Mouse (Mus musculus) heart, embryonic 14.5 days (tissue): ENCODE measurements around the gene Ttc13. TPM values are rescaled to one million over a fixed set of nuclear protein-coding genes. Genes with fewer than 3 reads are reported as not detected.

ENCODE experiments used
- ATAC-seq: fragments of 200-750 bp; cut with Nextera tagmentation; 2 replicates; pipeline ENCODE4 v1.8.0; 2017; ENCODE audit warnings: low read depth, moderate TSS enrichment; ENCODE audit not compliant: insufficient number of reproducible peaks, insufficient read depth, low FRiP score
- H3K27ac ChIP-seq, 2 experiments: fragments of 200-500 bp in 1 of 2; fragments of 300-500 bp in 1 of 2; sonication (generic) in 1 of 2; replicated peaks in 1 of 2; 2 replicates each; pipeline ENCODE4 v1.5.1; 2012 to 2014; ENCODE audit warnings: low read depth in 2 of 2, low read length in 2 of 2, control low read depth in 1 of 2, mild to moderate bottlenecking in 1 of 2, mixed read lengths in 1 of 2; ENCODE audit not compliant: control insufficient read depth in 1 of 2, insufficient read depth in 1 of 2
- H3K27me3 ChIP-seq: fragments of 300-500 bp; sonication (generic); 2 replicates; pipeline ENCODE4 v1.6.1; 2014; ENCODE audit warnings: mild to moderate bottlenecking, low read length, control low read depth; ENCODE audit not compliant: control insufficient read depth, insufficient read depth
- H3K36me3 ChIP-seq: fragments of 300-500 bp; sonication (generic); 2 replicates; pipeline ENCODE4 v1.6.1; 2014; ENCODE audit warnings: mild to moderate bottlenecking, control low read depth, low read length, mixed read lengths; ENCODE audit not compliant: control insufficient read depth, insufficient read depth
- H3K4me1 ChIP-seq, 2 experiments: fragments of 200-500 bp in 1 of 2; fragments of 300-500 bp in 1 of 2; sonication (generic) in 1 of 2; 2 replicates each; pipeline ENCODE4 v1.6.1; 2012 to 2014; ENCODE audit warnings: low read length in 2 of 2, control low read depth in 1 of 2, mixed read lengths in 1 of 2; ENCODE audit not compliant: control insufficient read depth in 2 of 2, insufficient read depth in 2 of 2
- H3K4me2 ChIP-seq: fragments of 300-500 bp; sonication (generic); 2 replicates; pipeline ENCODE4 v1.6.1; 2014; ENCODE audit warnings: mild to moderate bottlenecking, low read length
- H3K4me3 ChIP-seq, 2 experiments: fragments of 200-500 bp in 1 of 2; fragments of 300-500 bp in 1 of 2; sonication (generic) in 1 of 2; 2 replicates each; pipeline ENCODE4 v1.5.1; 2012 to 2014; ENCODE audit warnings: low read length in 2 of 2, mild to moderate bottlenecking in 2 of 2, control low read depth in 1 of 2, low read depth in 1 of 2, moderate library complexity in 1 of 2; ENCODE audit not compliant: control insufficient read depth in 1 of 2, insufficient read depth in 1 of 2
- H3K9ac ChIP-seq: fragments of 300-500 bp; sonication (generic); 2 replicates; pipeline ENCODE4 v1.6.1; 2014; ENCODE audit warnings: mild to moderate bottlenecking, low read length
- H3K9me3 ChIP-seq: fragments of 300-500 bp; sonication (generic); 2 replicates; pipeline ENCODE4 v1.6.1; 2016; ENCODE audit warnings: low read length, control low read depth; ENCODE audit not compliant: control insufficient read depth
- WGBS: fragments of 180-500 bp; shearing (Covaris S2); extraction: QIAGEN DNeasy Blood & Tissue Kit; methylation state at CpG from one replicate; pipeline ENCODE4 v1.1.7; 2014; 5-methylcytosine and 5-hydroxymethylcytosine counted together
- polyA plus RNA-seq: library from polyadenylated mRNA; unstranded; fragments of >200 nt; fragmentation: Nextera tagmentation; extraction: Ambion mirVana; gene quantifications from 2 replicates; pipeline ENCODE4 v1.2.1, GENCODE M21; 2014

Ttc13 gene
- polyA plus RNA-seq, 1 experiment from 2014 or later: 30.5 TPM

DNA sequence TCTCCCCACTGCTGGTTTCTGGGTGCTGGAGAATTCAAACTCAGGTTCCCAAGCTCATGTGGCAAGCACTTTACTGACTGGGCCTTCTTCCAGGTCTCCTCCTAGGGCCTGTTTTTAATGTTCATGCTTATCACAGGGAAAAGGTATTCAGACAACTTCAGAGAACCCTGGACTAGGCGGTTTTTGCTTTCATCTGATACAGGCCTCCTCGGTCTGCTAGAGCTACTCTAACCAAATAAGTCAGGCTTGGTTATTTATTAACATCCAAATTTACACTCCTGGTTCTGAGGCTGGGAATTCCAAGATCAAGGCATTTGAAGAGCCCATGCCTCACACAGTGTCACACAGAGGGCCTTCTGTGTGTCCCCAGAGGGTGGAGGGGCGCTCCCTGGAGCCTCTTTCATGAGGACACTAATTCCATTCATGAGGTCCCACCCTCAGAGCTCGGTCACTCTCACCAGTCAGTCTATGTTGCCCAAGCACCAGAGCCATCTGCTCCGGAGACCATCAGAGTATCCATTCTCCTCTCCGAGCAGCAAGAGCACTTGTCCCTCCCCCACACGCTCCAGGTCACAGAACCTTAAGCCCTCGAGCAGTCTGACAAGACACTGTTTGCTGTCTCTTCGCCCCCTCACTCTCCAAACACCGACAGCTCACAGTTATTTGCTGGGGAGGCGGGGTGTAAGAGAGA lies 32.5 kb upstream of the Ttc13 start:
- H3K4me2 ChIP-seq: no peak overlapping the region
- no peak overlapping the region for H3K9ac ChIP-seq
- peaks cover 37% of the 10 kb centered on the region for H3K27me3 ChIP-seq
- H3K9me3 ChIP-seq: no peaks in the 10 kb centered on the region
- no peaks in the 10 kb centered on the region for H3K36me3 ChIP-seq
- 25% methylated on average over 11 of the region's 11 CpGs for WGBS
- H3K4me1 ChIP-seq: peaks cover 9 to 10% of the 10 kb centered on the region in 2 experiments; a peak in 3 of 4 replicates
- no peak overlapping the region for H3K4me3 ChIP-seq
- ATAC-seq: no peak
- no peak overlapping the region for H3K27ac ChIP-seq

- Histone ChIP-seq H3K4me1 (peaks cover 9 to 10% of the 10 kb centered on the region in 2 experiments; a peak in 3 of 4 replicates), H3K4me3 (peak overlapping the region in 1 of 2 experiments; percentile 62; a peak in 1 of 4 replicates), H3K36me3 (no peaks in the 10 kb centered on the region), H3K9ac (no peak overlapping the region), H3K4me2 (peak overlapping the region; percentile 93; the same call in 1 of the 2 replicates), H3K27me3 (peaks cover 37% of the 10 kb centered on the region), H3K27ac (no peak overlapping the region), H3K9me3 (no peaks in the 10 kb centered on the region)
- ATAC-seq: no peak
- 48% methylated on average over 21 of the region's 21 CpGs for WGBS
Observed at GRCm38 (mm10) chr8:124752325-124752862, 30.6 kb upstream of the Ttc13 start.

- Histone ChIP-seq H3K4me1 (peaks cover 9 to 10% of the 10 kb centered on the region in 2 experiments; a peak in 3 of 4 replicates), H3K27ac (no peak within 1 kb of the TSS), H3K9me3 (no peaks in the 10 kb centered on the region), H3K9ac (peak within 1 kb of the TSS; percentile 69), H3K27me3 (peaks cover 37% of the 10 kb centered on the region), H3K4me3 (peak within 1 kb of the TSS; percentile 62 to 63), H3K36me3 (no peaks in the 10 kb centered on the region), H3K4me2 (peak within 1 kb of the TSS; percentile 93)
- WGBS: under 1% methylated on average over 41 of the region's 41 CpGs
- peak; percentile 51; the same call in 1 of the 2 replicates for ATAC-seq
Observed at GRCm38 (mm10) chr8:124751709-124752173, 30.0 kb upstream of the Ttc13 start, which contains the start of gene Fam89a. Fam89a (minus strand) TSS chr8:124751832.

DNA sequence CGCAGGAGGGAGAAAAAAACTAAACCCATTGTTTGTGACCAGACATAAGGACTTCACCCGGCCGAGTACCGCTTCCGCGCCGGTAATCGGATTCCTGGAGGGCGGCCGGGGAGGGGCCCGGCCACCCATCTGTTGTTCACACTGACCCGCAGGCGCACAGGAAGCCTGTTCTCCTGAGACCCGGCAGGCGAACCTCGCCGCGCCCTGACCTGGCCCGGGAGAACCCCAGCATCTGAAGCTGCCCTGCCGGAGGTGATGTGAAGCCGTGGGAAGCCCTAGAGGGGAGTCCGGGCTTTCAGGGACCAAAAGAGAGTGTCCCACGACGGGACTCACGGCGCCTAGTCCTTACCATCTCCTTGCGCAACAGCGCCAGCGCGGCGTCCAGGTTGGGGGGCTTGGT lies 29.4 kb upstream of the Ttc13 start:
- Histone ChIP-seq H3K9ac (peak overlapping the region; percentile 69), H3K4me1 (peaks cover 9 to 10% of the 10 kb centered on the region in 2 experiments; a peak in 3 of 4 replicates), H3K36me3 (no peaks in the 10 kb centered on the region), H3K27ac (no peak overlapping the region), H3K4me2 (peak overlapping the region; percentile 93), H3K27me3 (peaks cover 37% of the 10 kb centered on the region), H3K4me3 (peak overlapping the region; percentile 62 to 63), H3K9me3 (no peaks in the 10 kb centered on the region)
- ATAC-seq: no peak
- under 1% methylated on average over 29 of the region's 31 CpGs for WGBS

- Histone ChIP-seq H3K9ac (no peak overlapping the region), H3K9me3 (no peaks in the 10 kb centered on the region), H3K36me3 (no peaks in the 10 kb centered on the region), H3K4me3 (no peak overlapping the region), H3K27me3 (peaks cover 17% of the 10 kb centered on the region), H3K4me1 (peaks cover 5 to 9% of the 10 kb centered on the region in 2 experiments; a peak in 3 of 4 replicates), H3K27ac (no peak overlapping the region), H3K4me2 (no peak overlapping the region)
- WGBS: 70% methylated on average over 13 of the region's 13 CpGs
- ATAC-seq: no peak
Observed at GRCm38 (mm10) chr8:124746661-124747060, 24.9 kb upstream of the Ttc13 start.

DNA sequence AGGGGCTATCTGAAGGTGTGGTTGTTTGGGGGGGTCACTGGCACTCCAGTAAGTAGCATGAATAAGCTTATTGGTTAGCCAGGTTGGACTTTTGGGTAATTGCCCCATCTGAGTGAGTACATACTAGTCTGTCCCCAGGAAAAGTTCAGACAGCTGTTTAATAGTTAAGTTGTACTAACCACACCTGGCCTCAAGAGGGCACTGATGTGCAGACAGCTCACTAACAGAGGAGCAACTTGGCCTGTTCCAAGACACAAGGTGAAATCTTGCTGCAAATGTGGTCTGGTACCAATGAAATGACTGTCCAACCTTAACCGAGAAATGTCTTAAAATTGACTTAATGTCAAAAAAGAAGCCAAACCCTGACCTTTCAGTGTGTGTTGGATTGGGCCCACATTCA lies 17.5 kb upstream of the Ttc13 start:
- no peak overlapping the region for H3K4me3 ChIP-seq
- H3K27me3 ChIP-seq: no peaks in the 10 kb centered on the region
- 79% methylated on average over 1 of the region's 1 CpGs for WGBS
- H3K27ac ChIP-seq: no peak overlapping the region
- ATAC-seq: no peak
- peaks cover 9% of the 10 kb centered on the region for H3K36me3 ChIP-seq
- no peak overlapping the region for H3K9ac ChIP-seq
- H3K4me2 ChIP-seq: no peak overlapping the region
- H3K9me3 ChIP-seq: no peaks in the 10 kb centered on the region
- no peaks in the 10 kb centered on the region for H3K4me1 ChIP-seq

DNA sequence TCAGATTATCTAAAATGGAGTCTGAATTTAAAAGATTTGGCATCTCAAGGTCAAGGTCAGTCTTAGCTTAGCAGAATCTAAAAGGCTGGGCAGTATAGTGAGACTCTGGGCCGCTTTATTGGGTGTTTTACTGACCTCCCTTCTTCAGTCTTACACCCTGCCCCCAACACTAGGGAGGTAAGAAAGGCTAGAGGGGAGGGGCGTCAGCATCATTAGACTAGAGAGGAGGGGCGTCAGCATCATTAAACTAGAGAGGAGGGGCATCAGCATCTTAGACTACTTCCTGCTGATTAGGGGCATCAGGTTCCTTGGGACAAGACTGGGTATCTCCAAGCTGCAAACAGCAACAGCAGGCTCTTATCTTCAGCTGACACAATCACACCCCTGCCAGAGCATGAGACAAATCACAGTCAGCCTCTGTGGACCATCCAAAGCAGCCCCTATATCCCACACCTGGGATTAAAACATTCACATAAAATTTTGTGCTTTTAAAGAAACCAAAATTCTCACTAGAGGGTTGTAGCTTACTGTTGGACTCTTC lies 13.7 kb upstream of the Ttc13 start:
- no peaks in the 10 kb centered on the region for H3K4me1 ChIP-seq
- H3K4me3 ChIP-seq: no peak overlapping the region
- H3K4me2 ChIP-seq: no peak overlapping the region
- no peak for ATAC-seq
- H3K36me3 ChIP-seq: peaks cover 44% of the 10 kb centered on the region
- H3K27me3 ChIP-seq: no peaks in the 10 kb centered on the region
- WGBS: 60% methylated on average over 3 of the region's 3 CpGs
- no peak overlapping the region for H3K9ac ChIP-seq
- no peak overlapping the region for H3K27ac ChIP-seq
- no peaks in the 10 kb centered on the region for H3K9me3 ChIP-seq
